Mouse (Mus musculus) cerebellum, postnatal 14 days (tissue): ENCODE measurements around the gene Gm10277.

Experiments
- DNase-seq, 2 experiments: peaks; one replicate each; pipeline ENCODE4 v3.0.0; 2021; ENCODE audit warnings: mixed read lengths in 2 of 2

Gene Gm10277

DNA sequence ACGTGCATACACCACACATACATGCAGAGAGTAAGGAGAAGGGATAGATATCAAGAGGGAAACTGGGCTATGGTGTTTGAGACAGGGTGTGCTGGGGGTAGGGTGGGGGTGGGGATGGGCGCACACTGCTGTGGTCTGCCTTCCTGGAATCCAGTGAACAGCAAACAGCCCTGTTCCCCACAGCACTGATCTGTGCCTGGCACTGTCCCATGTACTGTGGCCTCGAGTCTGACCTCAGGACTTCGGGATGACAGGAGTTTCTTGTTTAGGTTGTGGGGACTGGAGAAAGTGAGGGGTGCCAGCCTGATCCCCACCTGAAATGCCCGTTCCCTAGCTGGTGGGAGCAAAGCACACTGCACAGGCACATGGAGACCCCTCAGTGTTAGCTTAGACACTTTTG, at the start of gene Gm10277:
Gene Gm10277 (minus strand): TSS at position 41 of the 400 bp plus-strand sequence.
- no peak for DNase-seq

DNA sequence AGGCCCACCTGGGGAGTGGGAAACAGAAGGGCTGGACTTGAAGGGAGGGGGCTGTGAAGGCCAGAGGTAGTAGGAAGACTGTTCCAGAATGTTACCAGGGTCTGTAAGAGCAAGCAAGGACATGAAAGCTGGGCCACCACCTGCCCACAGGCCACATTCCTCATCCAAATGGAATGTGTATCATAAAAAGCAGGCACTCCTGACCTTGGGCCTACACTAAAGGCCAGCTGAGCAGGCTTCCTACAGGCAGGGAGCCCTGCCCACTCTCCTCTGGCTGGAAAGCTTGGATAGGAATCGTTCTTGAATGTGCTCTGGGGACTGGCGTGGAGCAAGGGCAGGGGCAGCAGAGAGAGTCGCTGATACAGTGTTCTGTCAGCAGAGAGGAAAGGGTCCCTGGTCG, 49.2 kb upstream of the Gm10277 start:
- peak in 1 of 2 experiments; percentile 17 for DNase-seq

DNA sequence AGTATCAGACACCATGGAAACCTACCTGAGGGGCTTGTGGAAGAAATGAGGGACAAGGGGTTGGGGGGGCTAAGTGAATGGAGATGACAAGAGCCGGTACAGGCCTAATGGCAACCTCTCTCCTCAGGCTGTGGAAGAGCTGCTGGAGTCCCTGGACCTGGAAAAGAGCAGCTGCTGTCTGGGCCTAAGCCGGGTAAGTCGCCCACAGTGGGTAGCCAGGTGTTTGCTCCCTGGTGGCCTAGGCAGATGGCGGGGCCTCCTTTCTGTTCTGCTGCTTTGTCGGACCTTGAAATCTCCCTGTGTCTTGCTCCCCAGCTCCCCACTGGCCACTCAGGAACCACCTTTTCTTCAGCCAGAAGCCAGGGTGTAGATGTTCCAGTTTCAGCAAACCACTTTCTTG, 48.7 kb upstream of the Gm10277 start:
- no peak for DNase-seq

DNA sequence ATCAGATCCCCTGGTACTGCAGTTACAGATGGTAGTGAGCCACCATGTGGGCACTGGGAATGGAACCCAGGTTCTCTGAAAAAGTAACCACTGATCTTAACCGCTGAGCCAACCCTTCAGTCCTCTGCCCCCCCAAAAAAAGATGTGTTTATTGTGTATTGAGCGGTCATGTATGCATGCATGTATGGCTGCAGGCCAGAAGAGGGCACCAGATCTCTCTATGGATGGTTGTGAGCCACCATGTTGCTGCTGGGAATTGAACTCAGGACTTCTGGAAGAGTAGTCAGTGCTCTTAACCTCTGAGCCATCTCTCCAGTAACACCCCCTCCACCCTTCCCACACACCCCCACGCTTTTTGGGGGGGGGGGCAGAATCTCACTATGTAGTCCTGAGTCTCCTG, 47.6 kb upstream of the Gm10277 start:
- DNase-seq = no peak

DNA sequence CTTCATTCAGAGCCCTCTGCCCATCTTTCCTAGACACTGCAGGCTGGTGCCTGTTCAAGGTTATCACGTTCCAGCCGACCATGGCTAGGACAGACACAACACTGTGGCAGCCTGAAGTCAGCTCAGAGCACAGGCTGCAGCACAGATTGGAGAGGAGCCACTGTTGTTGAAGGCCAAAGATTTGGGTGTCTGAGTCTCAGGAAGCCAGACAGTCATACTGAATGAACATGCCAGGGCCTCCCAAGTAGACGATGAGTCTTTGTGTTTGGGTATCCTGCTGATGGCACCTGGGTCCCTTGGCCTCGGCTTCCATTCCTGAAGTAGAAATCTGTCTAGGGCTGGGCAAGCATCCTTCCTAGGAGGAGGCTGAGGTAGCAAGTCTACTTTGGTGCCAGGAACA, 45.0 kb upstream of the Gm10277 start:
- DNase-seq = peak; percentile 56 to 64

DNA sequence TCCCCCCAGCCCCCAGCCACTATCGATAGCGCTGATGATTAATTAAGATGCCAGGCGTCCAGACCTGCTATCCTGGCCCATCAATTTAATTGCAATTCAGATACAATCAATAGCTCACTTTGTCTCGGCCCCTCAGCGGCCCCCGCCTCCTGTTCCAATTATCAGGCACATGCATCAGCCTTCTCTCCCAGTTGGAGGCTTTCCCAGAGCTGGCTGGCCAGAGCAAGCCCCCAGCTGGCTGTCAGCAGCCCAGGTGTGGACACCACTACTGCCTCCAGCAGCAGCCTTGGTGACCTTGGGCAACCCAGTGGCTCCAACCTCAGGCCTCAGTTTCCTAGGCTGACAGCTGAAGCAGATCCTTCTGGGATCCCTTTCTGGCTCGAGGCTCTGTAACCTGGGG, 43.3 kb upstream of the Gm10277 start:
- no peak for DNase-seq

DNA sequence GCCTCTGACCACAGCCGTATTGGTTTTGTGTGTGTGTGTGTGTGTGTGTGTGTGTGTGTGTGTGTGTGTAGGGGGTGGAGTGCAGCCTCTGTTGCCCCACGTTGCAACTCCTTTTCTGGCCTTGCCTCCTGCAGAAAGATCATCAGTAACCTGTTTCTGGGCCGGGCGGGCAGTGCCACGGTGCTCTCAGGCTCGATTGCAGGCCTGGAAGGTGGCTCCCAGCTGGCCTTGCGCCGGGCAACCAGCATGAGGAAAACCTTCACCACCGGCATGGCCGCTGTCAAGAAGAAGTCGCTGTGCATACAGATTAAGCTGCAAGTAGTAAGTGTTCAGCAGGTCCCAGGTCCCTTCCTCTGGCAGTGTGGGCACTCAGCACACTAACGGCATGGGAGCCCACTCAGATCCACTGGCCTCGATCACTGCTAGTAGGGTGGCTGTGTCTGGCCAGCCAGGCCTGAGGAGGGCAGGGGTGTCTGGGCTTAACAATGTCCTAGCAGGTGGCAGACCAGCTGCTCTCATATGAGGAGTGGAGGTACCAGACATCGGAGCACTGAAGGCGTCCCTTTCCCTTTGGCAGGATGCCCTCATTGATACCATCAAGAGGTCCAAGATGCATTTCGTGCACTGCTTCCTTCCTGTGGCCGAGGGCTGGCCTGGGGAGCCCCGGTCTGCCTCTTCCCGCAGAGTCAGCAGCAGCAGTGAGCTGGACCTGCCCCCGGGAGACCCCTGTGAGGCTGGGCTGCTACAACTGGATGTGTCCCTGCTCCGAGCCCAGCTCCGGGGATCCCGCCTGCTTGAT, 41.7 kb upstream of the Gm10277 start:
- peak; percentile 56 to 63 for DNase-seq

DNA sequence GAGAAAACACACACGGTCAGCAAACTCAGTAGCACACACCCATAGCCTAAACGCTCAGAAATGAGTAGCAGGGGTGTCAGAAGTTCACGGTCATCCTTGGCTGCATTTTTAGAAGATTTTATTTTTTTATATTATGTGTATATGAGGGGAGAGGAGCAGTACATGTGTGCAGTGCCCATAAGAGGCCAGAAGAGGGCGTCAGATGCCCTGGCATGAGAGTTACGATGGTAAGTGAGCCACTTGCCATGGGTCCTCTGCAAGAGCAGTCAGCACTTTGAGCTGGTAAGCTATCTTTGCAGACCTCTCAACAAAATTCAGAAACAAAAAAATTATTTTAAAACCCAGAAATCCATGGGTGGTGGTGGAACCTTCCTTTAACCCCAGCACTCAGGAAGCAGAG, 40.6 kb upstream of the Gm10277 start:
- DNase-seq = peak; percentile 65 to 75

DNA sequence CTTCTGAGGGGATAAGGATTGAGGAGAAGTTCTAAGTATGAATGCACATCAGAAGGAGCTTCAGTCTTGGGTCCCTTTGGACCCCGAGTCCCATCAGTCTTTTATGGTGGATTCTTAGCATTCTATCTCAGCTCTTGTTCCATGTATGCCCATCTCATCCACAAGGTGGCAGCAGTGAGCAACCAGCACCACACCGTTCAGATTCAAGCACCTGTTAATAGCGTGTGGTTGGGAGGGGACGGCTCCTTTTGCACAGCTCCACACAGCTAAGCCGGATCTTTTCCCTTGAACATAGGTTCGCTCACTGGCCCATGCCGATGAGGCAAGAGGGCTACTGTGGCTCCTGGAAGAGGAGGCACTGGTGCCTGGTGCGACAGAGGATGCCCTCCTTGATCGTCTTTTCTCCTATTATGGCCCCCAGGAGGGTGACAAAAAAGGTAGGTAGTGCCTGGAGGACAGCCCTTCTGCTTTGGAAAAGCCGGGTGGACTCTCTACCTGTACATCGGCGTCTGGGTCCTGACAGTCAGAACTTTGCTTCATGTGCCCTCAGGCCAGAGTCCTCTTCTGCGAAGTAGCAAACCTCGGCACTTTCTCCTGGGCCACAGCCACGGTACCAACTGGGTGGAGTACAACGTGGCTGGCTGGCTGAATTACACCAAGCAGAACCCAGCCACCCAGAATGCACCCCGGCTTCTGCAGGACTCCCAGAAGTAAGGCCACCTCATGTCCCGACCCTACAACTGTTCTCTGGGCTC, 39.9 kb upstream of the Gm10277 start:
- DNase-seq = peak; percentile 92 to 93

DNA sequence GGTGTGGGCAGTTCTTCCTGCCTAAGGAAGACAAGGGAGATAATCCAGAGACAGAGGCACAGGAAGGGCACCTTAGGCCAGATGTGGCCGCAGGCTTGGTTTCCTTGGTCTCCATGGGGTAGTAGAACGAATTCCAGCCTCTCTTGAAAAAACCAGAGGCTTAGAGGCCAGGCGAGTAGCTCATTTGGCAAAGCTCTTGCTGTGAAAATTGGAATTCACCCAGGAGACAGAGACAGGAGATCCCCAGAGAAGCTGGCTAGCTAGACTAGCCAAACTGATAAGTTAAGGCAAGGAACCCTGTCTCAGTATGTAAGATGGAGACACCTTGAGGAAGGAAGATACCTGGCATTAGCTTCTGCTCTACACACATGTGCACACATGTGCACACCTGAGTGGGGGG, 38.8 kb upstream of the Gm10277 start:
- DNase-seq = peak in 1 of 2 experiments; percentile 50

DNA sequence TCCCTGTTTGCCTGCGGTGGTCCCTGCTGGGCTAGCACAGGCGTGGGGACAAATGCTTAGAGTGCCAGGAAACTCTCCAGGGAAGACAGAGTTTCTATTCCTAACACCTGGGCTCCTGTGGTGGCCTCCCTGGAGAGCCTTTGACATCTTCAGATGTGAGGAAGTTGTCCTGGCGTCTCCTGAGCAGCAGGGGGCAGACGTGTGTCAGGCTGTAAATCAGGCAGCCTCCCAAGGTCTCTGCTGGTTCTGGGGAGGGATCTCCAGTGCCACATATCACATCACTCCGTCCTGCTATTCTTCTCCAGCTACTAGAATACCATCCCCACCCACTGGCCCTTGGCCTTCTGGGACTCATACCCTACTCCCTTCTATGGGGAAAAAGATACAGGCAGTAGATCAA, 38.3 kb upstream of the Gm10277 start:
- DNase-seq = peak; percentile 88 to 91

DNA sequence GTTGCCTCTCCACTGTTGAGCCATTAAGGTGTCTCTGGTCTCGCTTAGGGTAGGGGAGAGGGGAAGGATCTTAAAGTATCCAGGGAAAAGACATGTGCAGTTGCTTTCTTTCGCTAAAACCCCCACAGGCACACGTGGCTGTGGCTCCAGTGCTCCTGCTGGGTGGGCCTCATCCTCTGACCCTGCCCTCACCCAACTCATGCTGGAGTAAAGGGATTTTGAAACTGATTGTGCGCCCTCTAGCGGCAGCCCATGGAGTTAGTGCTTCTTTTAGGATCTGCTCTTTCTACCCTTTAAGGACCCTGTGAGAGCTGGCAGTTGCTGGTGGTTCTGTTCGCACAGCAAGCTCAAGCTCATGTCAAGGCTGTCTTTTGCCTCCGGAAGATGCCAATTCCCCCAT, 35.2 kb upstream of the Gm10277 start:
- DNase-seq = peak; percentile 82 to 86

DNA sequence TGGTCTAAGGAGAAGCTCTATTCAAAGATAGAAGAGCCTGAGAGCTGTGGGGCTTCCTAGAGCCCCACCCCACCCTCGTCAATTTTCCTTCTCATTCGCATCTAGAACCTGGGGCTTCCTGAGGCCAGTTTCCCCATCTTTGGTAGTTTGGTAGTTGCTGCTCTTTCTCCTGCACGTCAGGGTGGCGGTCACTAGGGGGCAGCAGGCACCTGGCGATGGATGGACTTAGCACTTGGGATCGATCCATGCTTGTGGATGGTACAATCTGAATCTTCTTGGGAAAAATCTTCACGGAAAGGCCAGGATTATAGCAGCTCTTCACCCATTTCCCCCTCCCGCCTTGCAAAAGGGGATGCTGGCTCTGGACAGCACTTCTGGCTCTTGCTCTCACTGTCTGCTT, 34.1 kb upstream of the Gm10277 start:
- peak; percentile 76 to 81 for DNase-seq

DNA sequence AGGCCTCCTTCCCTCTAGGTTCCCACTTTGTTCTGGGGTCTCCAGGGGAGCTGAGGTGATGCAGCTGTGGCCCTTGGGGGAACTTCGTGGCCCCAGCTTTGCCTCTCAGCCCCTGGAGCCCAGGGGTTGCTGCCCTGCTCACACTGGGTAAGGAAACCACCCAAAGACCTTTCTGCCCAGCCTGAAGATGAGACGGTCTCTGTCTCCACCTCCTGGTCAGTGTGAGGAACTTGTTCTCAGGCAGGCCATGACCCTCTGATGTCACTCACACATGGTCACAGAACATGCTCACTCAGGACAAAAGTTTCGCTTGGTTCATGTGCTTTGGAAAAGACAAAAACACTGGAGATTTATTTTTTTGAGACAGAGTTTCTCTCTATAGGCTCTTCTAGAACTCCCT, 28.5 kb upstream of the Gm10277 start:
- peak; percentile 83 to 84 for DNase-seq

DNA sequence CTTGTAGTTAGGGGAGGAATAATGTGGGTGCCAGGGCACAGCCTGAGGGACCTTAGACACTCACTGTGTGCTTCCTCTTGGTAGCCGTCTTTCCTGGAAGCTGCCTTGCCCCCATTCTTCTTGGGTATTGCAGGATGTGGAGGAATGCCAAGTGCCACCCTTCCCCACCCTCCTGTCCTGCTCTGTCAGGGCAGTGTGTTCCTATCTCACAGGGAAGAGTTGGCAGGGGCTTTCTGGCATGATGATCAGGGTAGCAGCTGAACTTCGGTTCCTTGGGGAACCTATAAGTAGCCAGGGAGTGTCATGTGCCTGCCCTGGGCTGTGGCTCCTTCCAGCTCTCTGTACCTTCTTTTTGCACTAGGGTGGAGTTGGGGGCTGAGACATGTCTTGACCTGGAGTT, 26.4 kb upstream of the Gm10277 start:
- DNase-seq = no peak

DNA sequence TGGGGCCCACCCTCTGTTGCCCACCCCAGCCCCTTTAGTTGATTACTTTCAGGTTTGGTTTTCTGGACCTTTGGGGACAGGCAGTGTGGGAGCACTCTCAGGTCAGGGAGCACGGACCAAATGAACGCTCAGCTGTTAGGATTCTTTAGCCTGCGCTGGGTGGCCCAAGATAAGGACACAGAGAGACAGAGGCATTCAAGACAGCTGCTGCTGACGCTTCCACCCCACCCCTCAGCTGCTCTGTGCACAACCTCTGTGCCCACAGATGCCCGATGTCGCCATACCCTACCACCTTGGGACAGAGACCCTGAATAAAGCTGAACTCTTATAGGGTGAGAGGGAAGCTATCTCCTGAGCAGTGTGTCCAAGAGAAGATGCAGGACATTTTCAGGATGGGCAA, 22.5 kb upstream of the Gm10277 start:
- DNase-seq = no peak

DNA sequence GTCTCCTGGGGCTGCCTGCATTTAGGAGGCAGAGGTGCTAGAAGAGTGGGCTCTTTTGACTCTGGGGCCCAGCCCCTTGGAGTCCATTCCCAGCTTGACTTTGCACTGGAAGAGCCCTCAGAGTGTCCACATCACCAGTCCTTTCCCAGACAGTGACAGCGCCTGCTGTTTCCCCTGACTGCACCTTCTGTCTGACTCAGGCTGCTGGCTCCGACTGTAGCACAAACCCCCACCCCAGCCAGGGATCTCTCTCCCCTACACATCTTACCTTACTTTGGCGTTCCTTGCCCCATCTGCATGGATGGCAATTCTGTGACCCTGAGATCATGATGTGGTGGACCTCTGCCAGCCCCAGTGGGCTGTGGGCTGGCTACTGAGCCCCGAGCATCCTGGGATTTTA, 21.7 kb upstream of the Gm10277 start:
- DNase-seq = no peak

DNA sequence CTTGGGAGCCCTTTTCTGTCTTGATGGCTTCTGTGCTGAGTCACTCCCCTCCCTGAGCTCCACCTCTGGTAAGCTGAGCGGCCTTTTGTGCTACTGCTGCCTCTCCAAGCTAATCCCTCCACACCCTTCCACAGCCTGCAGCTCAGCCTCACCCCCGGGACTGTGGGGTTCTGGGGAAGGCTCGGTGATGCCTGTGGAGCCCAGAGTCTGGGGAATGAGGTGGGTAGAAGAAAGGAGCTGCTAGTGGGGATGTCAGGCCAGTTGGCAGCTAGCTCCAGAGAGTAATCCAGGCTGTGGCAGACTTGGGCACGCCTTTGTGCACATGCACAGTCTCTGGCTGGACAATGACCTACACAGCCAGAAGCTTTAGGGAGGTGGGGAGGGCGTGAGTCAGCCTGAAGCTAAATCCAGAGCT, 20.5 kb upstream of the Gm10277 start:
- DNase-seq = no peak

DNA sequence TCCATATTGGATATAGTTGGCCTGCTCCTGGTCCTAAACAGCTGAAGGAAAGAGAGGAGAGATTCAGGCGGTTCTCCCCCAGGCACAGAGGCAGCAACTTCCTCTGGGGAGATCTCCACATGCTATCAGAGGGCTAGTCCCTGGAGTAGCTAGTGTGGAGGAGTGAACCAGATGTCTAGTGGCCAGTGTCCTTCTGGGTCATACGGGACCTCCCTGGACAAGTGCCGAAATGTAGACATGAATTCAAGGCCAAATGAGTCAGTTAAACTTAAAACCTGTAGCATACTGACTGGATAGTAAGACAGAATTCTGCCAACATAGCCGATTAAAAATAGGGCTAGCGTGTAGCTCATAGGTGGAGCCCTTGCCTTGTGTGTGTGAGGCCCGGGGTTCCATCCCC, 19.3 kb upstream of the Gm10277 start:
- DNase-seq = no peak

DNA sequence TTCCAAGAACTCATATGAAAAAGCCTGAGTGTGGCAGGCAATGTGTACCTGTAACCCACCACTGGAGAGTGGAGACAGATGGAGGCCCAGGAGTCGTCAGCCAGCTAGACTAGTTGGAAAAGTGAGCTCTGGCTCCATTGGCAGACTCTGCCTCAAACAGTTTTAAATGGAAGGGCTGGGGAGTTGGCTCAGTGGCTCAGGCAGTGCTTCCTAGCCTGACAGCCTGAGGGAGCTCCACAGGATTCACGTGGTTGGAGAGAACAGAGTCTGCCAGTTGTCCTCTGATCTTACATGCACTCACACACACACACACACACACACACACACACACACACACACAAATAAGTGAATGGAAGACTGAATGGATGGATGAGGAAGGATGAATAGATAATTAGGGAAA, 18.7 kb upstream of the Gm10277 start:
- DNase-seq = no peak

DNA sequence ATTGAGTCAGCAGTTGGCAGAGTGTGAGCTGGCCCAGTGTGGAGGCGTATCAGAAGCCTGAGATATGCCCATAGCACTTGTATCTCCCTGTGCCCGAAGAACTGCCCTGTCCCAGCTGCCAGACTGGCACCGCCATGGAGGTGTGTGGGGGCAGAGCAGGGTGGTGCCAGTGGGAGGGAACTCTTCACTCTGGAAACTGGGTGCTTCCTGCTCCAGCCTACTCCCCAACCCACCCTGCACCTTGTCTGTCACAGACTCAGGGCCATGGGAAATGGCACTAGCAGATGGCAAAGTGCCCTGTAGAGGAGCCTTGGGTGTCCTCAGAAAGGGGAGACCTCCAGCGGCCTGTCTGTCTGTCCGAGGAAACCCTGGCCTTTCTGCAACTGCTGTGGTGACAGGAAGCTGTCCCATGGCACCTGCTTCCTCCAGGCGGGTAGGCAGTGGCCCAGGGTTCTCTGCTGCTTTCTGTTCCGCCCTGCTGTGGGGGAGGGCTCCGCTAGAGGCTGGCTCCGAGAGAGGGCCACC, 14.9 kb upstream of the Gm10277 start:
- peak in 1 of 2 experiments; percentile 10 for DNase-seq

DNA sequence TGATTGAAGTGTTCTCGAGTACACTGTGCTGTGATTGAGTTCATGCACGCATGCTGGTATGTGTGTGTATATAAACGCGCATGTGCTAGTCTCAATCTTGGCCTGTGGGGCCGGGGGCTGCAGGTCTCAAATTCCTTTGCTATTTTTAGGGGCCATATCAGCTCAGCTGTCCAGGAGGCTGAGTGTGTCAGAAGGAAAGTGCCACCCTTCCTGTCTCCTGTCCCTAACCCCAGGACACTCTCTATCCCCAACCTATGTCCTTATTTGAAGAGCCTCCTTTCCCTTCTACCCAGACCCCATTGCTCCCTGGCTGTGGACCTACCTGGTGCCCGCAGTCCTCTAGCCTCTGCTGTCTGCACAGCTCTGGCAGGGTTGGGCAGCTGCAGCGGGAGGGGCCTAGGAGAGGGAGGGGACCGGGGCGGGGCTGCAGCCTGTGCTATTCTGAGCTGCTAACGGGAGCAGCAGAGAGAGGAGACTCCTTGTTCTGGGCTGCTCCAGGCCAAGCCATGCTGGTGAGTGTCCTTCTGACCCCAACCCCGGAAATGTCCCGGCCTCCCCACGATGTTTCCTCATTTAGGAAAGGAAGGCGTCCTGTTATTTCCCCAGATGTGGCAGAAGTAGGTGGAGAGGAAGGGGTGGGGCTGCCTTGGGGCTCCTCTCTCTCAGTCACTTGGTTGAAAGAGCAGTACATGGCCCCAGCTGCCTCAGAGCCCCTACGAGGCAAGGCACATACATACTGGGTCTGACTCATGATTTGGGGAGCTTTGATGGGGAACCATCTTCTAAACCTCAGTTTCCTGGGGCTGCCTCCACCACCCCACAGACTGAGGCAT, 13.5 kb upstream of the Gm10277 start:
- no peak for DNase-seq

DNA sequence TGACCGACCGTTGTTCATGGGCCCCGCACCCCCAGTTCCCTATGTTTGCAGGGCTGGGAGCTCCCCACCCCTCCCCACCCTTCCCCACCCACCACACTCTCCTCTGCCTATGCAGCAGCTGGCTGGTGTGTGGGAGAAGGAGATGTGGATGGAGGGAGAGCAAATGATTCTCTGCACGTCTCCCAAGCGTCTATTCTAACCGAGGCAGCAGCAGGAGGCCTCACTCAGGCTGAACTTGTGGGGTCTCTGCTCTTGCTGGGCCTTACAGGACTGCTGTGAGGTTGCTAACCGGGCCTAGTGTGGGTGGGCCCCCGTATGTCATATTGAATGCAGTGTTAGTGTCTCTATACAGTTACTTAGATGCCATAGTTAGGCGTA, 12.9 kb upstream of the Gm10277 start:
- DNase-seq = no peak
